Mouse (Mus musculus) liver, embryonic 14.5 days (tissue): Measurements from ENCODE around the gene Cdan1. TPM values are rescaled to one million over a fixed set of nuclear protein-coding genes. Genes with fewer than 3 reads are reported as not detected.

Experiments used
- ATAC-seq: fragments of 200-750 bp; cut with Nextera tagmentation; 2 replicates; pipeline ENCODE4 v1.8.0; 2017; ENCODE audit warnings: moderate number of reproducible peaks, mild to moderate bottlenecking, moderate library complexity; ENCODE audit not compliant: insufficient read depth
- DNase-seq, 3 experiments: peaks; one replicate each; pipeline ENCODE4 v3.0.0-alpha.2; 2012 to 2013; ENCODE audit warnings: low read depth in 3 of 3, low spot score in 3 of 3
- H3K27ac ChIP-seq: fragments of 300-500 bp; sonication (generic); 2 replicates; pipeline ENCODE4 v1.5.1; 2014; ENCODE audit warnings: moderate library complexity, mild to moderate bottlenecking, control low read depth, inconsistent platforms
- H3K27me3 ChIP-seq: fragments of 300-500 bp; sonication (generic); 2 replicates; pipeline ENCODE4 v1.6.1; 2014; ENCODE audit warnings: mild to moderate bottlenecking, low read length, moderate library complexity; ENCODE audit not compliant: control insufficient read depth, insufficient read depth
- H3K36me3 ChIP-seq: fragments of 300-500 bp; sonication (generic); replicated peaks from 2 replicates; pipeline ENCODE4 v1.6.1; 2014; ENCODE audit warnings: low read depth; ENCODE audit not compliant: control insufficient read depth, insufficient read depth
- H3K4me1 ChIP-seq, 2 experiments: fragments of 200-500 bp in 1 of 2; fragments of 300-500 bp in 1 of 2; sonication (generic) in 1 of 2; replicated peaks; 2 replicates each; pipeline ENCODE4 v1.6.1; 2012 to 2014; ENCODE audit warnings: antibody characterized with exemption in 1 of 2, inconsistent platforms in 1 of 2, low read length in 1 of 2; ENCODE audit not compliant: control insufficient read depth in 2 of 2, insufficient read depth in 2 of 2
- H3K4me2 ChIP-seq: fragments of 300-500 bp; sonication (generic); 2 replicates; pipeline ENCODE4 v1.6.1; 2014; ENCODE audit warnings: low read depth, mild to moderate bottlenecking, control low read depth, moderate library complexity
- H3K4me3 ChIP-seq, 2 experiments: fragments of 200-500 bp in 1 of 2; fragments of 300-500 bp in 1 of 2; sonication (generic) in 1 of 2; 2 replicates each; pipeline ENCODE4 v1.5.1; 2012 to 2014; ENCODE audit warnings: low read depth in 2 of 2, low read length in 2 of 2, mild to moderate bottlenecking in 2 of 2, control low read depth in 1 of 2, inconsistent platforms in 1 of 2, moderate library complexity in 1 of 2; ENCODE audit not compliant: insufficient read depth in 1 of 2
- H3K9ac ChIP-seq: fragments of 300-500 bp; sonication (generic); replicated peaks from 2 replicates; pipeline ENCODE4 v1.6.1; 2014; ENCODE audit warnings: mild to moderate bottlenecking, control low read depth, moderate library complexity
- H3K9me3 ChIP-seq: fragments of 300-500 bp; sonication (generic); 2 replicates; pipeline ENCODE4 v1.6.1; 2016; ENCODE audit warnings: low read length, mixed read lengths; ENCODE audit not compliant: control insufficient read depth
- CTCF ChIP-seq: IDR thresholded peaks from 2 replicates; pipeline ENCODE4 v1.5.1; 2016; ENCODE audit warnings: antibody characterized with exemption, low read depth, control low read depth
- EP300 ChIP-seq: IDR thresholded peaks from 2 replicates; pipeline ENCODE4 v1.6.1; 2016; ENCODE audit warnings: antibody characterized with exemption, low read depth
- WGBS: fragments of 180-500 bp; shearing (Covaris S2); extraction: QIAGEN DNeasy Blood & Tissue Kit; methylation state at CpG from one replicate; pipeline ENCODE4 v1.1.7; 2014; ENCODE audit not compliant: insufficient replicate concordance; 5-methylcytosine and 5-hydroxymethylcytosine counted together
- polyA plus RNA-seq, 2 experiments: library from polyadenylated mRNA; depleted of rRNA in 1 of 2; stranded (reverse) in 1 of 2; unstranded in 1 of 2; fragments of >200 nt; fragmentation: Nextera tagmentation in 1 of 2; extraction: Ambion mirVana in 1 of 2; gene quantifications; 2 replicates each; pipeline versions ENCODE4 v1.2.1 to v1.2.3; 2012 to 2014

The Cdan1 gene
- polyA plus RNA-seq (2012; rRNA removed): 7.6 and 13.7 TPM in 2 replicates
- polyA plus RNA-seq (2014; fragmentation: Nextera tagmentation; extraction: Ambion mirVana): 4.8 and 6.1 TPM in 2 replicates

- peak within 1 kb of the TSS; percentile 77 for H3K9ac ChIP-seq
- no peaks in the 10 kb centered on the region for H3K9me3 ChIP-seq
- TF ChIP-seq CTCF (no peak), EP300 (no peak)
- DNase-seq (peak; percentile 33 to 40 (median 37)), ATAC-seq (peak; percentile 73)
- peak within 1 kb of the TSS; percentile 95 for H3K4me2 ChIP-seq
- H3K27ac ChIP-seq: peak within 1 kb of the TSS; percentile 21; the same call in 1 of the 2 replicates
- no peaks in the 10 kb centered on the region for H3K36me3 ChIP-seq
- 1% methylated on average over 70 of the region's 71 CpGs for WGBS
- peak within 1 kb of the TSS; percentile 89 to 90 for H3K4me3 ChIP-seq
- H3K4me1 ChIP-seq: peaks cover 10 to 14% of the 10 kb centered on the region in 2 experiments
- no peaks in the 10 kb centered on the region for H3K27me3 ChIP-seq
Observed at GRCm38 (mm10) chr2:120849449-120850423, at the start of gene Cdan1. Gene Cdan1, minus strand, starts transcription at chr2:120850128.

GRCm38 (mm10) chr2:120896361-120896760, 46.4 kb upstream of the Cdan1 start:
- DNase-seq (no peak), ATAC-seq (no peak)
- Histone ChIP-seq H3K4me2 (no peak overlapping the region), H3K4me1 (no peaks in the 10 kb centered on the region), H3K9ac (no peak overlapping the region), H3K9me3 (no peaks in the 10 kb centered on the region), H3K36me3 (peaks cover 31% of the 10 kb centered on the region), H3K27ac (no peak overlapping the region), H3K27me3 (no peaks in the 10 kb centered on the region), H3K4me3 (no peak overlapping the region)
- 87% methylated on average over 3 of the region's 3 CpGs for WGBS
- no peak for TF ChIP-seq EP300
- no peak for TF ChIP-seq CTCF

GRCm38 (mm10) chr2:120887601-120888000, 37.7 kb upstream of the Cdan1 start:
- H3K9ac ChIP-seq: no peak overlapping the region
- DNase-seq (no peak), ATAC-seq (no peak)
- no peaks in the 10 kb centered on the region for H3K27me3 ChIP-seq
- WGBS: 79% methylated on average over 5 of the region's 5 CpGs
- TF ChIP-seq EP300 (no peak), CTCF (no peak)
- peaks cover 21% of the 10 kb centered on the region for H3K36me3 ChIP-seq
- no peak overlapping the region for H3K4me2 ChIP-seq
- no peak overlapping the region for H3K4me3 ChIP-seq
- no peaks in the 10 kb centered on the region for H3K4me1 ChIP-seq
- H3K9me3 ChIP-seq: no peaks in the 10 kb centered on the region
- H3K27ac ChIP-seq: no peak overlapping the region

- TF ChIP-seq EP300 (no peak), CTCF (no peak)
- DNase-seq: no peak
- ATAC-seq: no peak
- Histone ChIP-seq H3K36me3 (peaks cover 27% of the 10 kb centered on the region), H3K9ac (no peak overlapping the region), H3K27me3 (no peaks in the 10 kb centered on the region), H3K9me3 (no peaks in the 10 kb centered on the region), H3K27ac (no peak overlapping the region), H3K4me3 (no peak overlapping the region), H3K4me1 (no peaks in the 10 kb centered on the region), H3K4me2 (no peak overlapping the region)
- WGBS: 77% methylated on average over 2 of the region's 2 CpGs
Observed at GRCm38 (mm10) chr2:120873192-120873591, 23.3 kb upstream of the Cdan1 start.

- no peak for DNase-seq
- Histone ChIP-seq H3K9me3 (no peaks in the 10 kb centered on the region), H3K4me3 (no peak overlapping the region), H3K27me3 (no peaks in the 10 kb centered on the region), H3K4me1 (no peaks in the 10 kb centered on the region), H3K27ac (no peak overlapping the region), H3K9ac (no peak overlapping the region), H3K36me3 (peaks cover 29% of the 10 kb centered on the region), H3K4me2 (no peak overlapping the region)
- ATAC-seq: no peak
- 85% methylated on average over 9 of the region's 9 CpGs for WGBS
- TF ChIP-seq EP300 (no peak), CTCF (no peak)
Observed at GRCm38 (mm10) chr2:120871447-120872336, 21.8 kb upstream of the Cdan1 start.
